Mouse (Mus musculus): ENCODE data around the gene Cdh22. TPM values are rescaled to one million over a fixed set of nuclear protein-coding genes. Genes with fewer than 3 reads are reported as not detected.

Cdh22 gene
- polyA plus RNA-seq, 1 experiment from 2014 or later, result 1.0 TPM

- 35% methylated on average over 12 of the region's 12 CpGs for WGBS
- no peak overlapping the region for H3K4me2 ChIP-seq (replicated peaks; ENCODE audit: low read depth, low read length)
- no peaks in the 10 kb centered on the region for H3K36me3 ChIP-seq (ENCODE audit: insufficient read depth, low read length)
- H3K9me3 ChIP-seq (ENCODE audit: low read length), result no peaks in the 10 kb centered on the region
- no peak overlapping the region for H3K27ac ChIP-seq (ENCODE audit: low read length)
- no peak for TF ChIP-seq CTCF (IDR thresholded peaks at IDR 0.05)
- TF ChIP-seq EP300 (IDR thresholded peaks at IDR 0.05), result no peak
- H3K9ac ChIP-seq (replicated peaks; ENCODE audit: low read depth), result no peak overlapping the region
- H3K4me1 ChIP-seq (ENCODE audit: insufficient read depth, low read depth, low read length), result no peaks in the 10 kb centered on the region
- ATAC-seq (no peak), DNase-seq (ENCODE audit: low spot score) (no peak)
- H3K27me3 ChIP-seq (replicated peaks; ENCODE audit: insufficient read depth, low read length), result no peaks in the 10 kb centered on the region
- no peak overlapping the region for H3K4me3 ChIP-seq (ENCODE audit: low read depth, low read length)
These were observed 103.2 kb downstream of the Cdh22 start for GRCm38 (mm10) chr2:165131428-165131827.

- no peak for ATAC-seq
- Histone ChIP-seq H3K27me3 (replicated peaks; ENCODE audit: insufficient read depth, low read length) (no peaks in the 10 kb centered on the region), H3K4me3 (ENCODE audit: low read depth, low read length) (no peak overlapping the region)
These were observed 105.5 kb downstream of the Cdh22 start for GRCm38 (mm10) chr2:165129189-165129588.

GRCm38 (mm10) chr2:165126896-165127562 lies 107.6 kb downstream of the Cdh22 start:
- TF ChIP-seq CTCF (IDR thresholded peaks at IDR 0.05), result no peak
- TF ChIP-seq EP300 (IDR thresholded peaks at IDR 0.05), result no peak
- Histone ChIP-seq H3K4me1 (ENCODE audit: insufficient read depth, low read depth, low read length) (no peaks in the 10 kb centered on the region), H3K27me3 (replicated peaks; ENCODE audit: insufficient read depth, low read length) (no peaks in the 10 kb centered on the region), H3K9ac (replicated peaks; ENCODE audit: low read depth) (no peak overlapping the region), H3K27ac (ENCODE audit: low read length) (no peak overlapping the region), H3K4me2 (replicated peaks; ENCODE audit: low read depth, low read length) (no peak overlapping the region), H3K9me3 (ENCODE audit: low read length) (no peaks in the 10 kb centered on the region), H3K36me3 (ENCODE audit: insufficient read depth, low read length) (no peaks in the 10 kb centered on the region), H3K4me3 (ENCODE audit: low read depth, low read length) (no peak overlapping the region)
- DNase-seq (ENCODE audit: low spot score) (no peak), ATAC-seq (no peak)
- 57% methylated on average over 10 of the region's 10 CpGs for WGBS

More at GRCm38 (mm10) chr2:165129189-165129588, 105.5 kb downstream of the Cdh22 start:
- no peaks in the 10 kb centered on the region for H3K36me3 ChIP-seq (ENCODE audit: insufficient read depth, low read length)
- H3K4me2 ChIP-seq (replicated peaks; ENCODE audit: low read depth, low read length), result no peak overlapping the region
- H3K9ac ChIP-seq (replicated peaks; ENCODE audit: low read depth), result no peak overlapping the region
- no peaks in the 10 kb centered on the region for H3K9me3 ChIP-seq (ENCODE audit: low read length)
- WGBS, result 41% methylated on average over 4 of the region's 4 CpGs
- no peak for TF ChIP-seq EP300 (IDR thresholded peaks at IDR 0.05)
- TF ChIP-seq CTCF (IDR thresholded peaks at IDR 0.05), result no peak
- no peak overlapping the region for H3K27ac ChIP-seq (ENCODE audit: low read length)
- no peak for DNase-seq (ENCODE audit: low spot score)
- no peaks in the 10 kb centered on the region for H3K4me1 ChIP-seq (ENCODE audit: insufficient read depth, low read depth, low read length)

- H3K36me3 ChIP-seq (ENCODE audit: insufficient read depth, low read length), result no peaks in the 10 kb centered on the region
- H3K27me3 ChIP-seq (replicated peaks; ENCODE audit: insufficient read depth, low read length), result no peaks in the 10 kb centered on the region
- H3K4me2 ChIP-seq (replicated peaks; ENCODE audit: low read depth, low read length), result no peak overlapping the region
- WGBS, result 22% methylated on average over 10 of the region's 10 CpGs
- no peak overlapping the region for H3K4me3 ChIP-seq (ENCODE audit: low read depth, low read length)
- H3K9ac ChIP-seq (replicated peaks; ENCODE audit: low read depth), result no peak overlapping the region
- ATAC-seq, result peak; percentile 26; the same call in 1 of the 2 replicates
- TF ChIP-seq CTCF (IDR thresholded peaks at IDR 0.05) (no peak), EP300 (IDR thresholded peaks at IDR 0.05) (no peak)
- H3K27ac ChIP-seq (ENCODE audit: low read length), result no peak overlapping the region
- no peaks in the 10 kb centered on the region for H3K4me1 ChIP-seq (ENCODE audit: insufficient read depth, low read depth, low read length)
- DNase-seq (ENCODE audit: low spot score), result peak; percentile 17
- no peaks in the 10 kb centered on the region for H3K9me3 ChIP-seq (ENCODE audit: low read length)
These were observed 113.3 kb downstream of the Cdh22 start for GRCm38 (mm10) chr2:165121206-165121840.

- Histone ChIP-seq H3K4me1 (ENCODE audit: insufficient read depth, low read depth, low read length) (no peaks in the 10 kb centered on the region), H3K9me3 (ENCODE audit: low read length) (no peaks in the 10 kb centered on the region), H3K27me3 (replicated peaks; ENCODE audit: insufficient read depth, low read length) (0 out of 2 replicates have a peak, but pooled peaks cover 4% of the 10 kb centered on the region), H3K27ac (ENCODE audit: low read length) (no peak overlapping the region), H3K4me2 (replicated peaks; ENCODE audit: low read depth, low read length) (no peak overlapping the region), H3K4me3 (ENCODE audit: low read depth, low read length) (no peak overlapping the region), H3K36me3 (ENCODE audit: insufficient read depth, low read length) (no peaks in the 10 kb centered on the region), H3K9ac (replicated peaks; ENCODE audit: low read depth) (no peak overlapping the region)
- no peak for DNase-seq (ENCODE audit: low spot score)
- WGBS, result 56% methylated on average over 9 of the region's 9 CpGs
- no peak for ATAC-seq
- no peak for TF ChIP-seq CTCF (IDR thresholded peaks at IDR 0.05)
- TF ChIP-seq EP300 (IDR thresholded peaks at IDR 0.05), result no peak
These were observed 113.9 kb downstream of the Cdh22 start for GRCm38 (mm10) chr2:165120765-165121164.

GRCm38 (mm10) chr2:165113733-165114132 lies 120.9 kb downstream of the Cdh22 start:
- H3K27ac ChIP-seq (ENCODE audit: low read length), result no peak overlapping the region
- peak; percentile 49 for DNase-seq (ENCODE audit: low spot score)
- 22% methylated on average over 11 of the region's 11 CpGs for WGBS
- no peaks in the 10 kb centered on the region for H3K4me1 ChIP-seq (ENCODE audit: insufficient read depth, low read depth, low read length)
- no peak overlapping the region for H3K4me3 ChIP-seq (ENCODE audit: low read depth, low read length)
- TF ChIP-seq CTCF (IDR thresholded peaks at IDR 0.05), result no peak
- no peak for TF ChIP-seq EP300 (IDR thresholded peaks at IDR 0.05)
- peak; percentile 43; the same call in 1 of the 2 replicates for ATAC-seq
- H3K36me3 ChIP-seq (ENCODE audit: insufficient read depth, low read length), result no peaks in the 10 kb centered on the region
- no peak overlapping the region for H3K9ac ChIP-seq (replicated peaks; ENCODE audit: low read depth)
- peaks cover 48% of the 10 kb centered on the region for H3K27me3 ChIP-seq (replicated peaks; ENCODE audit: insufficient read depth, low read length)
- no peaks in the 10 kb centered on the region for H3K9me3 ChIP-seq (ENCODE audit: low read length)
- no peak overlapping the region for H3K4me2 ChIP-seq (replicated peaks; ENCODE audit: low read depth, low read length)
